Mouse (Mus musculus) CH12.LX (cell line): ENCODE measurements around the gene Tet3. TPM values are rescaled to one million over a fixed set of nuclear protein-coding genes. Genes with fewer than 3 reads are reported as not detected.

Source experiments
- DNase-seq: peaks from one replicate; pipeline ENCODE4 v3.0.0-alpha.2; 2013; ENCODE audit errors: extremely low read depth
- H3K27ac ChIP-seq: 2 replicates; pipeline ENCODE4 v1.5.1; 2012; ENCODE audit warnings: low read depth, mild to moderate bottlenecking, control low read depth, moderate library complexity; ENCODE audit not compliant: insufficient read depth
- H3K27me3 ChIP-seq: replicated peaks from 2 replicates; pipeline ENCODE3; 2012; ENCODE audit warnings: inconsistent platforms
- H3K36me3 ChIP-seq, 2 experiments: replicated peaks in 1 of 2; 2 replicates each; pipeline versions ENCODE3 to v1.6.1; 2012; ENCODE audit warnings: inconsistent platforms in 1 of 2, low read length in 1 of 2, mild to moderate bottlenecking in 1 of 2, mixed read lengths in 1 of 2, moderate library complexity in 1 of 2; ENCODE audit not compliant: control insufficient read depth in 1 of 2, insufficient read depth in 1 of 2
- H3K4me1 ChIP-seq, 2 experiments: 2 replicates each; pipeline ENCODE4 v1.6.1; 2012; ENCODE audit warnings: inconsistent platforms in 1 of 2, moderate library complexity in 1 of 2; ENCODE audit not compliant: insufficient read depth in 2 of 2, control insufficient read depth in 1 of 2
- H3K4me2 ChIP-seq: 2 replicates; pipeline ENCODE4 v1.6.1; 2012; ENCODE audit warnings: low read depth, mild to moderate bottlenecking, control low read depth; ENCODE audit not compliant: poor library complexity, insufficient read depth, severe bottlenecking
- H3K4me3 ChIP-seq, 3 experiments: fragments of 150-350 bp in 1 of 3; sonication (generic) in 1 of 3; replicated peaks in 1 of 3; 2 replicates each; pipeline versions ENCODE3 to v1.5.1; 2011 to 2012; ENCODE audit warnings: low read depth in 2 of 3, low read length in 2 of 3, mild to moderate bottlenecking in 2 of 3, moderate library complexity in 2 of 3, control low read depth in 1 of 3, improper control_type of control experiment in 1 of 3, inconsistent platforms in 1 of 3, mixed read lengths in 1 of 3; ENCODE audit not compliant: poor library complexity in 1 of 3
- H3K79me2 ChIP-seq: replicated peaks from 2 replicates; pipeline ENCODE4 v1.6.1; 2012; ENCODE audit warnings: mild to moderate bottlenecking, moderate library complexity; ENCODE audit not compliant: control insufficient read depth, poor library complexity, insufficient read depth, severe bottlenecking; ENCODE audit errors: extremely low read depth
- H3K9ac ChIP-seq: 2 replicates; pipeline ENCODE4 v1.6.1; 2012; ENCODE audit warnings: low read depth, mild to moderate bottlenecking, control low read depth, moderate library complexity; ENCODE audit not compliant: insufficient read depth
- H3K9me3 ChIP-seq: replicated peaks from 2 replicates; pipeline ENCODE3; 2012; ENCODE audit warnings: low read length, inconsistent platforms, mixed read lengths
- E2F4 ChIP-seq: IDR thresholded peaks from 2 replicates; pipeline ENCODE4 v1.6.1; 2011; ENCODE audit warnings: low read depth, low read length, improper control_type of control experiment; ENCODE audit not compliant: insufficient replicate concordance
- ELF1 ChIP-seq: IDR thresholded peaks from 2 replicates; pipeline ENCODE4 v1.6.1; 2014; ENCODE audit warnings: low read depth, mild to moderate bottlenecking, inconsistent platforms, low read length, improper control_type of control experiment
- GABPA ChIP-seq: IDR thresholded peaks from 2 replicates; pipeline ENCODE4 v1.6.1; 2012; ENCODE audit warnings: low read depth, low read length, improper control_type of control experiment, inconsistent platforms; ENCODE audit not compliant: insufficient replicate concordance
- HCFC1 ChIP-seq: IDR thresholded peaks from 2 replicates; pipeline ENCODE4 v1.6.1; 2012; ENCODE audit warnings: low read depth, mild to moderate bottlenecking, inconsistent platforms, low read length, improper control_type of control experiment
- JUN ChIP-seq: IDR thresholded peaks from 2 replicates; pipeline ENCODE4 v1.6.1; 2011; ENCODE audit warnings: low read depth, mild to moderate bottlenecking, low read length, improper control_type of control experiment, moderate library complexity; ENCODE audit not compliant: insufficient read depth
- KAT2A ChIP-seq: IDR thresholded peaks from 2 replicates; pipeline ENCODE4 v1.6.1; 2012; ENCODE audit warnings: low read length, improper control_type of control experiment, inconsistent platforms; ENCODE audit not compliant: insufficient replicate concordance
- MAFK ChIP-seq: IDR thresholded peaks from 2 replicates; pipeline ENCODE4 v1.6.1; 2011; ENCODE audit warnings: low read length, improper control_type of control experiment; ENCODE audit not compliant: insufficient replicate concordance
- MXI1 ChIP-seq: IDR thresholded peaks from 2 replicates; pipeline ENCODE4 v1.6.1; 2011; ENCODE audit warnings: mild to moderate bottlenecking, low read depth, low read length, improper control_type of control experiment
- RAD21 ChIP-seq: IDR thresholded peaks from 2 replicates; pipeline ENCODE4 v1.6.1; 2011; ENCODE audit warnings: low read depth, mild to moderate bottlenecking, low read length, improper control_type of control experiment, moderate library complexity
- SIN3A ChIP-seq: IDR thresholded peaks from 2 replicates; pipeline ENCODE4 v1.6.1; 2012; ENCODE audit warnings: low read length, improper control_type of control experiment, inconsistent platforms
- TCF12 ChIP-seq: IDR thresholded peaks from 2 replicates; pipeline ENCODE4 v1.6.1; 2014; ENCODE audit warnings: low read depth, mild to moderate bottlenecking, inconsistent platforms, low read length, improper control_type of control experiment
- ZC3H11A ChIP-seq: IDR thresholded peaks from 2 replicates; pipeline ENCODE4 v1.6.1; 2012; ENCODE audit warnings: low read depth, mild to moderate bottlenecking, inconsistent platforms, low read length, improper control_type of control experiment
- ZKSCAN1 ChIP-seq: IDR thresholded peaks from 2 replicates; pipeline ENCODE4 v1.6.1; 2012; ENCODE audit warnings: low read depth, inconsistent platforms, low read length, improper control_type of control experiment, borderline replicate concordance
- ZNF384 ChIP-seq: IDR thresholded peaks from 2 replicates; pipeline ENCODE4 v1.6.1; 2012; ENCODE audit warnings: low read depth, low read length, improper control_type of control experiment, inconsistent platforms
- dilution Hi-C: fragments of 300-500 bp; cut with MboI; formaldehyde crosslinking; loops from 2 replicates; pipeline ENCODE4 v1.14.3; 2020; ENCODE audit warnings: low sequenced_read_pairs; ENCODE audit not compliant: extremely low pct_unique_long_range_greater_than_20kb, extremely low pct_ligation_motif_present
- in situ Hi-C: fragments of 300-500 bp; cut with MboI; formaldehyde crosslinking; loops from 3 replicates; pipeline ENCODE4 v1.14.3; 2019; ENCODE audit warnings: low sequenced_read_pairs, low pct_ligation_motif_present, low pct_unique_long_range_greater_than_20kb, mixed read lengths
- polyA plus RNA-seq: library from polyadenylated mRNA; unstranded; fragments of >175 nt; gene quantifications from 2 replicates; pipeline ENCODE4 v1.2.1, GENCODE M21; 2012; ENCODE audit warnings: low read depth; ENCODE audit not compliant: insufficient read length
- total RNA-seq, 2 experiments: library from RNA; depleted of rRNA; stranded (reverse); fragments of 300-350 nt in 1 of 2; fragments of >200 nt in 1 of 2; gene quantifications; 2 replicates each; pipeline ENCODE4 v1.2.3; 2012 to 2014

Tet3 gene
- total and polyA plus RNA-seq, 3 experiments: 3.2 to 10.0 (median 8.2) TPM

GRCm38 (mm10) chr6:83404571-83404970 lies 54.3 kb downstream of the Tet3 start:
- no peak overlapping the region for H3K4me3 ChIP-seq
- dilution Hi-C loops: no loop called here
- no peaks in the 10 kb centered on the region for H3K27me3 ChIP-seq
- no peak for DNase-seq
- H3K4me2 ChIP-seq: no peak overlapping the region
- peaks cover 0 to 37% of the 10 kb centered on the region in 2 experiments; a peak in 2 of 4 replicates for H3K4me1 ChIP-seq
- TF ChIP-seq ELF1 (no peak), SIN3A (no peak), ZNF384 (no peak)
- TF ChIP-seq, all 38 proteins: peak for 0
- Histone ChIP-seq H3K9ac (no peak overlapping the region), H3K36me3 (peaks cover 39 to 90% of the 10 kb centered on the region in 2 experiments), H3K79me2 (no peaks in the 10 kb centered on the region; the same call in 1 of the 2 replicates), H3K27ac (no peak overlapping the region), H3K9me3 (no peaks in the 10 kb centered on the region)
- in situ Hi-C loops: no loop called here

- Histone ChIP-seq H3K27me3 (no peaks in the 10 kb centered on the region), H3K4me2 (no peak overlapping the region), H3K4me1 (peaks cover 0 to 43% of the 10 kb centered on the region in 2 experiments; a peak in 2 of 4 replicates), H3K4me3 (no peak overlapping the region), H3K79me2 (no peaks in the 10 kb centered on the region; the same call in 1 of the 2 replicates), H3K36me3 (peaks cover 43 to 92% of the 10 kb centered on the region in 2 experiments), H3K27ac (no peak overlapping the region), H3K9ac (no peak overlapping the region), H3K9me3 (no peaks in the 10 kb centered on the region)
- in situ Hi-C loops (no loop called here), dilution Hi-C loops (no loop called here)
- no peak for DNase-seq
- TF ChIP-seq ZC3H11A (no peak), RAD21 (no peak), GABPA (no peak), KAT2A (no peak), JUN (no peak), TCF12 (no peak)
These were observed 55.4 kb downstream of the Tet3 start for GRCm38 (mm10) chr6:83403481-83403880.

- in situ Hi-C loops (no loop called here), dilution Hi-C loops (no loop called here)
- Histone ChIP-seq H3K4me2 (no peak overlapping the region), H3K36me3 (peaks cover 61 to 95% of the 10 kb centered on the region in 2 experiments), H3K9ac (no peak overlapping the region), H3K9me3 (no peaks in the 10 kb centered on the region), H3K27ac (no peak overlapping the region), H3K79me2 (no peaks in the 10 kb centered on the region; the same call in 1 of the 2 replicates), H3K4me3 (no peak overlapping the region), H3K27me3 (no peaks in the 10 kb centered on the region), H3K4me1 (peaks cover 0 to 30% of the 10 kb centered on the region in 2 experiments; a peak in 2 of 4 replicates)
- DNase-seq: no peak
- TF ChIP-seq ZKSCAN1: no peak
- TF ChIP-seq HCFC1: no peak
- TF ChIP-seq MXI1: no peak
- no peak for TF ChIP-seq MAFK
- TF ChIP-seq E2F4: no peak
- no peak for TF ChIP-seq ELF1
These were observed 59.1 kb downstream of the Tet3 start for GRCm38 (mm10) chr6:83399790-83400189.
